Mouse (Mus musculus) skeletal muscle tissue, adult 2 months (tissue): ENCODE data around the gene Prkg1.
"Not testable (repeated sequence)": the region's sequence is repeated elsewhere in the genome, so short reads cannot be mapped to it uniquely, and the experiment has no call there.

Experiments
- DNase-seq: peaks from one replicate; pipeline ENCODE4 v3.0.0-alpha.2; 2012; ENCODE audit warnings: low read depth, low spot score

Gene Prkg1

DNA sequence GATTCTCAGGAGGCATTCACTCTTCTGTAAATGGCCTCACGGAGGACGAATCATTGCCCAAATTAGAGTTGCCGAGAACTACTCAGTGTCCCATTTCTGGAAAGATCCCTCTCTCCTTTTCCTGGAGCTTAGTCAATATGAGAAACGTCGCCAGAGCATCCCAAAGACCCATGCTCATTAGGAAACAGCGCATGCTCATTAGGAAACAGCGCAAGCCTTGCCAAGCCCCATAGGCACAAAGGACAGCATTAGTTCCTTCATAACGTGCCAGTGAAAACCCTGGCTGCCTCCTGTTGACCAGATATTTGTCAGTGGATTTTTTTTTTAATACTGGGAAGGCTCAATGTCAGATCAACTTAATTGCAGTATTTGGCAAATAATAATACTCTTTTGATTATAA lies 1127.4 kb downstream of the Prkg1 start:
- no peak for DNase-seq

GRCm38 (mm10) chr19:30631051-30631450 lies 1133.8 kb downstream of the Prkg1 start:
- DNase-seq: no peak

DNA sequence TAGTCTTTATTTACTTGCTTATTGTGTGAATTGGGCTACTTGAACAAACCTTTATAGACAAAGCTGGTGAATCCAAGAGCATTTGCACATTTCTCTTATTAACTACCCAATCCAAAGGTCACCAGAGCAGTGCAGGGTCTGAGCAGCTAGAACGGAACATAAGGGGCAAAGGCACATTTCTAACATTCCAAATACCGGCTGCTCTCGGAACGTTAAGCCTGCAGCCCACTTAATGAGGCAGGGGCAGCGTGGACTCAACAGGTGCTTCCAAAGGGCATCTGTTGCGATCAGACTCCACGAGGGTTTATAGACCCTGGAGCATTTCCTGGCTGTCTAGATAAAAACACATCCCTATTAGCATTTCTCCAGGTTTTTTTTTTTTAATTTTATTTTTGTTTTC lies 1138.8 kb downstream of the Prkg1 start:
- no peak for DNase-seq

- DNase-seq: peak; percentile 80
Observed at GRCm38 (mm10) chr19:30625391-30625790, 1139.4 kb downstream of the Prkg1 start.

- peak; percentile 68 for DNase-seq
Observed at GRCm38 (mm10) chr19:30623620-30624019, 1141.2 kb downstream of the Prkg1 start.

- DNase-seq: no peak
Observed at GRCm38 (mm10) chr19:30613150-30613865, 1151.5 kb downstream of the Prkg1 start.

- no peak for DNase-seq
Observed at GRCm38 (mm10) chr19:30586366-30586765, 1178.5 kb downstream of the Prkg1 start.

DNA sequence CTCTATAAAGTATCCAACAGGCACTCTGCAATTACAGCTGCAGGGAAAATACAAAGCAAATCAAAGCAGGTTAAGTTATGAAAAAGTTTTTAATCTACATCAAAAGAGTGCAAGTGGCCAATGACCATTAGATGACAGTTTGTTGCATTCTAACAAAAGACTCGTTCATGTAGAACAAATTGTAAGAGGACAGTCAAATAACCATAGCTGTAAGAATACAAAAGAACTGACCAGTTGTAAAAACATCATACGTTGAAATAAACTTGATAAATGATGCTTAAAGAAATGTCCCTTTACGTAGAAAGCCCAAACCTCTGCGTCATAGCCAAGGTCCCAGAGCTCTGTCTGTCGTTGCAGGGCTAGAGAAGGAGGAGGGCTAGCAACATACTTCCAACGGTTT lies 1200.3 kb downstream of the Prkg1 start:
- DNase-seq: no peak

- DNase-seq: no peak
Observed at GRCm38 (mm10) chr19:30563876-30564275, 1201.0 kb downstream of the Prkg1 start.

DNA sequence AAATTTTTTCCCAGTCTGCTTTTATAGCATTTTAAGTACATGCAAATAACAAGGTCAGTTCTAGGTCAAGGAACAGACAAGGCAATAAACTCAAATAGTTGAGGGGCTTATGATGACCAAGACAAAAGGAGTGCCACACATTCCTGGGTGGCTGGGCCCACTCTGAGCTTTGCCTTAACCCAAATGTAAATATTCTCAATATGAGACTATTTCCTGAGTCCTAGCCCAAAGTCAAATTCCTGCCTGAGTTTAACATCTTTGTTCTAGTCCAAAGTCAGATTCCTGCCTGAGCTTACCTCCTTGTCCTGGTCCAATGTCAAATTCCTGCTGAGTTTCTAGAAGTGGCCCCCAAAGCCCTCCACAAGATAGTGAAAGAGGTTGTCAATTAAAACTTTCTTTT lies 1206.8 kb downstream of the Prkg1 start:
- no peak for DNase-seq

- peak; percentile 14 for DNase-seq
Observed at GRCm38 (mm10) chr19:30554467-30554881, 1210.4 kb downstream of the Prkg1 start.

- DNase-seq: no peak
Observed at GRCm38 (mm10) chr19:30553740-30554139, 1211.1 kb downstream of the Prkg1 start.

GRCm38 (mm10) chr19:30552260-30552659 lies 1212.6 kb downstream of the Prkg1 start:
- DNase-seq: no peak

DNA sequence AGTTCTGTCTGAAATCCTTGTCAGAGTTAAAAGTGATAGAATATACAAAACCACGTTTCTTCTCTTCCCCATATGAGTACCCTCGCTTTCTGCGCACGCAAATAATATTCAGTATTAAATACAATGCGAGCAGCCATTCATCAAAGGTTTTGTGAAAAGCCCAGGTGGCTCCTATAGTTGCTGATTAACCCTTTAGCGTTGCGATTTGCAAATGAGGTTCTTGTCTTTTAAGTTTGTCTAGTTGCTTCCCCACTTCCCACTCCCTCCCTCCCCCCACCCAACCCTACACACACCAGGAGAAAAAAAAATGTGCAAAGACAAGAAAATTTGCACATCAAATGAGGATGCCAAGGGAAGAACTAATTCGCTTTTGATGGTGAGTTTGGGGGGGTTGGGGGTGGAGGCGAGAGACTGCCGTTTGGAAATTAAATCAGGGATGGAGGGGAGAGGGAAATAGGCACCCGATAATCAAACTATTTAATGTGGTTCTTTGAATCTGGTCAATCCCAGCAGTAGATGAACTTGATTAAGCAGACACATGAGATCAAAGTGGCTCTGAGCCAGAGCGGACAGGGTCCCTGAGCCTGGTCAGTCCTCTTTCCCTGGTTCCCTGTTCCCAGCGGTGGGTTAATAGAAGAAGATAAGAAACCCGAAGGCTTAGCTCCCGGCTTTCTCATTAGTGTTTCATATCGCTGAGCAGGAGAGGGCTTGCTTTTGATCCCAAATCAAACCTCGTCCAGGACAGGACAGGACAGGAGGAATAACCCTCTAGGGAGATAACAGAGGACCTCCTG lies 1214.8 kb downstream of the Prkg1 start:
- no peak for DNase-seq

GRCm38 (mm10) chr19:30549044-30549853 lies 1215.6 kb downstream of the Prkg1 start, which contains the start of gene Dkk1:
Gene Dkk1, minus strand, starts transcription at chr19:30549665.
- DNase-seq: no peak

GRCm38 (mm10) chr19:30548411-30549043 lies 1216.3 kb downstream of the Prkg1 start:
- no peak for DNase-seq

DNA sequence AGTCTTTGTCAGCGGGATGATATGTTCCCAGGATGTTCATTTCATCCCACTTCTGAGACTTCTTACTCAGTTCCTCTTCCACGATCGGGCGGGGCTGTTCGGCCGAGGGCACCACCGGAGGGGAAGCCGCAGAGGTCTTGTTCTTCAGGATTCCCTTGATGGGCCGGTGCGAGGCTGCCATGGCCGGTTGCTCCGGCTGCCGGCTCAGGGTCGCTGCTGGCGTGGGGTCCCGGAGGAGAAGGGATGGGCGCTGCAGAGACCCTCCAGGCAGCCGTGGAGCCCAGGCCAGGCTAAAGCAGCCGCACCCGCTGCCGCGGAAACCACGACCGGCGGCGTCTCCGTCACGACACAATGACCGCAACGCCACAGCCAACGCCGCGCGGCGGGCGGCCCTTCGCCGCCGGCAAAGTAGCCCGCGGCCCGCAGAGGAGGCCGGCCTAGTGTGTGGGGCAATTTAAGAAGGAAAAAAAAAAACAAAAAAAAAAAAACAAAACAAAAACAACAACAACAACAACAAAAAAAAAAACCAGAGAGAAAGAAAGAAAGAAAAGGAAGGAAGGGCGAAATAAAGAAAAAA lies 1225.4 kb downstream of the Prkg1 start:
- DNase-seq: not testable (repeated sequence)

- no peak for DNase-seq
Observed at GRCm38 (mm10) chr19:30516771-30517170, 1248.1 kb downstream of the Prkg1 start.
